27 mouse cellular contexts compared by ENCODE assay signal in the genomic region with DNA sequence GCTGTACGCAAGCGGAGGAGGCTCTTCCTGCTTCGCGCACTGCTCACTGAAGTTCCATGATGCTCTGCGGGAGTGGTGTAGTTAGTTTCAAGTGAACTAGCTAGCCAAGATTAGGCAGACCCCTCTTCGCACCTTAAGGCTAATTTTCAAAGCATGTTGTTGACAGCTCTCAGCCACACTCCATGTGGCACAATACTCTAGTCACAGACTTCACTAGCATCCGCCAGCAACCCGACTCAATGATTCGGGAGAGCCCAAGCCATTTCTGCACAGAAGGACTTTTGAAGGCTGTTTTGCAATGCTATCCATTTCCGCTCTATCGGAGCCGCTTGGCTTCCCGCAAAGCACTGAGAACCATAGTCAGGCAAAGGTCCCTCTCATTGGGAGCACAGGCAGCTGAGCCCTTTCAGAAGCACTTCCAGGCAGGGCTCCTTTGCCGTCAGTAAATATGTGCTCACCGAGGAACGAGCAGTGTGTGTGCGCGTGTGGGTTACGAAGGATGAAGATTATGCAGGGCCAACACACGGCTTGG. TPM values are rescaled to one million over a fixed set of nuclear protein-coding genes. Genes with fewer than 3 reads are reported as not detected.
DNase-seq lines count a peak whose midpoint lies in the region; ATAC-seq and TF ChIP-seq lines count a peak whose summit lies in the region.
"Had no signal": no experiment of that assay in that cellular context is flagged by ENCODE, and none has a peak within 500 bp of the region (broad histone marks: within the 10 kb centered on the region; RNA-seq: fewer than 3 reads in every experiment).

No protein-coding gene starts in this region.

- no peak for ATAC-seq in kidney, embryonic 14.5 days (ENCODE audit: low FRiP score, low TSS enrichment)
- no peak for ATAC-seq in stomach, embryonic 15.5 days (ENCODE audit: insufficient read depth, low FRiP score, low read depth)
- no peak for ATAC-seq in stomach, postnatal 0 days (ENCODE audit: low FRiP score, low TSS enrichment)
- peak; percentile 51 for ATAC-seq in lung, postnatal 0 days
- ATAC-seq in midbrain, embryonic 16.5 days, result no peak
- ATAC-seq: forebrain, embryonic 14.5 days; hindbrain, embryonic 16.5 days; Patski had no signal

- H3K9ac ChIP-seq in kidney, embryonic 14.5 days (ENCODE audit: low read depth, low read length), result no peak overlapping the region
- no peak overlapping the region for H3K9ac ChIP-seq in stomach, embryonic 15.5 days
- H3K9ac ChIP-seq in stomach, postnatal 0 days (ENCODE audit: low read length), result no peak overlapping the region
- H3K9ac ChIP-seq in lung, postnatal 0 days (replicated peaks; ENCODE audit: low read depth), result no peak overlapping the region
- H3K9ac ChIP-seq in midbrain, embryonic 16.5 days (ENCODE audit: low read depth, low read length), result no peak overlapping the region
- H3K9ac ChIP-seq: embryonic facial prominence, embryonic 12.5 days; limb, embryonic 13.5 days; liver, embryonic 14.5 days; midbrain, embryonic 12.5 days had no signal

- H3K4me3 ChIP-seq in kidney, embryonic 14.5 days (ENCODE audit: low read length), result no peak overlapping the region
- no peak overlapping the region for H3K4me3 ChIP-seq in stomach, embryonic 15.5 days (replicated peaks)
- no peak overlapping the region for H3K4me3 ChIP-seq in stomach, postnatal 0 days (ENCODE audit: low read depth, low read length)
- no peak overlapping the region for H3K4me3 ChIP-seq in lung, postnatal 0 days (ENCODE audit: low read depth, low read length)
- H3K4me3 ChIP-seq in myocyte, result no peak overlapping the region
- no peak overlapping the region for H3K4me3 ChIP-seq in midbrain, embryonic 16.5 days (ENCODE audit: low read depth, low read length)
- H3K4me3 ChIP-seq: embryonic facial prominence, embryonic 12.5 days; erythroblast, embryonic 14.5 days; hindbrain, embryonic 10.5 days; limb, embryonic 13.5 days; midbrain, embryonic 12.5 days had no signal

- peak overlapping the region; percentile 91 for H3K27ac ChIP-seq in kidney, embryonic 14.5 days (ENCODE audit: low read depth, low read length)
- H3K27ac ChIP-seq in stomach, embryonic 15.5 days, result peak overlapping the region; percentile 72; the same call in 1 of the 2 replicates
- H3K27ac ChIP-seq in stomach, postnatal 0 days (replicated peaks), result no peak overlapping the region
- H3K27ac ChIP-seq in lung, postnatal 0 days (ENCODE audit: low read length), result no peak overlapping the region
- no peak overlapping the region for H3K27ac ChIP-seq in midbrain, embryonic 16.5 days (ENCODE audit: low read length)
- H3K27ac ChIP-seq: embryonic facial prominence, embryonic 12.5 days; hindbrain, embryonic 10.5 days; limb, embryonic 13.5 days; liver, embryonic 14.5 days; midbrain, embryonic 12.5 days had no signal

- no peak for DNase-seq in kidney, adult 9 months
- no peak for DNase-seq in stomach, postnatal 0 days (ENCODE audit: low spot score)
- peak; percentile 63 for DNase-seq in lung, postnatal 0 days (ENCODE audit: low spot score)
- no peak for DNase-seq in layer of hippocampus, adult 9-10 months (ENCODE audit: low spot score)
- DNase-seq: adrenal gland, postnatal 36 days; B cell, adult 2 months; cerebellum, adult 11-12 months; cerebellum, postnatal 10 days; kidney, adult 11 months; layer of hippocampus, postnatal 36 days; right cerebral cortex, postnatal 14 days had no signal

- no peaks in the 10 kb centered on the region for H3K9me3 ChIP-seq in kidney, embryonic 14.5 days (ENCODE audit: control insufficient read depth, low read length)
- no peaks in the 10 kb centered on the region for H3K9me3 ChIP-seq in stomach, embryonic 15.5 days
- H3K9me3 ChIP-seq in stomach, postnatal 0 days (ENCODE audit: control insufficient read depth, low read length), result no peaks in the 10 kb centered on the region
- H3K9me3 ChIP-seq in lung, postnatal 0 days (ENCODE audit: low read length), result no peaks in the 10 kb centered on the region
- no peaks in the 10 kb centered on the region for H3K9me3 ChIP-seq in midbrain, embryonic 16.5 days (replicated peaks; ENCODE audit: control insufficient read depth, low read length, poor library complexity, severe bottlenecking)
- H3K9me3 ChIP-seq: embryonic facial prominence, embryonic 12.5 days; G1E; hindbrain, embryonic 10.5 days; limb, embryonic 13.5 days; midbrain, embryonic 12.5 days had no signal

- no peak for TF ChIP-seq CTCF in stomach, postnatal 0 days (IDR thresholded peaks at IDR 0.05; ENCODE audit: low read depth)
- TF ChIP-seq CTCF in lung, postnatal 0 days (IDR thresholded peaks at IDR 0.05), result no peak

- no peaks in the 10 kb centered on the region for H3K36me3 ChIP-seq in kidney, embryonic 14.5 days (ENCODE audit: control insufficient read depth, insufficient read depth, low read length)
- no peaks in the 10 kb centered on the region for H3K36me3 ChIP-seq in stomach, embryonic 15.5 days
- H3K36me3 ChIP-seq in stomach, postnatal 0 days (ENCODE audit: control insufficient read depth, insufficient read depth, low read length), result no peaks in the 10 kb centered on the region
- no peaks in the 10 kb centered on the region for H3K36me3 ChIP-seq in lung, postnatal 0 days (ENCODE audit: insufficient read depth, low read length)
- no peaks in the 10 kb centered on the region for H3K36me3 ChIP-seq in myocyte (ENCODE audit: control insufficient read depth, insufficient read depth)
- H3K36me3 ChIP-seq in midbrain, embryonic 16.5 days (ENCODE audit: control insufficient read depth, insufficient read depth, low read length), result no peaks in the 10 kb centered on the region
- H3K36me3 ChIP-seq: embryonic facial prominence, embryonic 12.5 days; G1E; hindbrain, embryonic 10.5 days; limb, embryonic 13.5 days; midbrain, embryonic 12.5 days had no signal

- no peaks in the 10 kb centered on the region for H3K79me2 ChIP-seq in myocyte (ENCODE audit: control insufficient read depth, insufficient read depth)

- 77% methylated on average over 20 of the region's 20 CpGs for WGBS in kidney, embryonic 14.5 days
- 89% methylated on average over 20 of the region's 20 CpGs for WGBS in stomach, embryonic 15.5 days
- WGBS in stomach, postnatal 0 days, result 93% methylated on average over 20 of the region's 20 CpGs
- 72% methylated on average over 20 of the region's 20 CpGs for WGBS in lung, postnatal 0 days
- WGBS in midbrain, embryonic 16.5 days, result 88% methylated on average over 20 of the region's 20 CpGs

- H3K4me2 ChIP-seq in kidney, embryonic 14.5 days (replicated peaks; ENCODE audit: low read depth, low read length), result no peak overlapping the region
- no peak overlapping the region for H3K4me2 ChIP-seq in stomach, embryonic 15.5 days
- no peak overlapping the region for H3K4me2 ChIP-seq in stomach, postnatal 0 days (replicated peaks; ENCODE audit: low read depth)
- no peak overlapping the region for H3K4me2 ChIP-seq in lung, postnatal 0 days (replicated peaks; ENCODE audit: low read depth, low read length)
- H3K4me2 ChIP-seq in myocyte (ENCODE audit: low read depth), result peak overlapping the region; percentile 77
- H3K4me2 ChIP-seq in midbrain, embryonic 16.5 days (ENCODE audit: low read length), result no peak overlapping the region
- H3K4me2 ChIP-seq: embryonic facial prominence, embryonic 12.5 days; limb, embryonic 13.5 days; midbrain, embryonic 12.5 days had no signal

- no peak for TF ChIP-seq POLR2A in myocyte (IDR thresholded peaks at IDR 0.05; ENCODE audit: insufficient read length, low read depth)

- H3K27me3 ChIP-seq in kidney, embryonic 14.5 days (ENCODE audit: control insufficient read depth, insufficient read depth, low read length), result no peaks in the 10 kb centered on the region
- no peaks in the 10 kb centered on the region for H3K27me3 ChIP-seq in stomach, embryonic 15.5 days (replicated peaks)
- H3K27me3 ChIP-seq in stomach, postnatal 0 days (ENCODE audit: control insufficient read depth, insufficient read depth, low read length), result no peaks in the 10 kb centered on the region
- no peaks in the 10 kb centered on the region for H3K27me3 ChIP-seq in lung, postnatal 0 days (replicated peaks; ENCODE audit: insufficient read depth, low read length)
- no peaks in the 10 kb centered on the region for H3K27me3 ChIP-seq in myocyte (ENCODE audit: control insufficient read depth, insufficient read depth, insufficient read length)
- no peaks in the 10 kb centered on the region for H3K27me3 ChIP-seq in midbrain, embryonic 16.5 days (ENCODE audit: control insufficient read depth, insufficient read depth, low read depth, low read length)
- H3K27me3 ChIP-seq: CH12.LX; embryonic facial prominence, embryonic 12.5 days; limb, embryonic 13.5 days; Patski had no signal

- H3ac ChIP-seq in myocyte (ENCODE audit: control insufficient read depth, insufficient read length), result no peak overlapping the region

- peaks cover 50% of the 10 kb centered on the region for H3K4me1 ChIP-seq in kidney, embryonic 14.5 days (ENCODE audit: control insufficient read depth, insufficient read depth, low read length)
- H3K4me1 ChIP-seq in stomach, embryonic 15.5 days, result peaks cover 22% of the 10 kb centered on the region
- peaks cover 3% of the 10 kb centered on the region; the same call in 1 of the 2 replicates for H3K4me1 ChIP-seq in stomach, postnatal 0 days (replicated peaks; ENCODE audit: control insufficient read depth, insufficient read depth)
- peaks cover 19% of the 10 kb centered on the region; the same call in 1 of the 2 replicates for H3K4me1 ChIP-seq in lung, postnatal 0 days (ENCODE audit: insufficient read depth, low read depth, low read length)
- H3K4me1 ChIP-seq in midbrain, embryonic 16.5 days (ENCODE audit: control insufficient read depth, insufficient read depth, low read length), result peaks cover 8% of the 10 kb centered on the region

- TF ChIP-seq EP300 in stomach, postnatal 0 days (optimal IDR thresholded peaks at IDR 0.05), result no peak
- no peak for TF ChIP-seq EP300 in lung, postnatal 0 days (IDR thresholded peaks at IDR 0.05)

TF ChIP-seq in myocyte, 11 proteins besides CTCF, POLR2A, EP300 and RAD21 (continues in another document):
- no peak for TF ChIP-seq E2F4 (IDR thresholded peaks at IDR 0.05; ENCODE audit: insufficient read depth)
- no peak for TF ChIP-seq POLR2AphosphoS2 (IDR thresholded peaks at IDR 0.05; ENCODE audit: insufficient read length, low read depth)
- TF ChIP-seq TCF3 (IDR thresholded peaks at IDR 0.05; ENCODE audit: insufficient read length, low read depth), result no peak
- TF ChIP-seq CEBPB (IDR thresholded peaks at IDR 0.05; ENCODE audit: insufficient read depth, poor library complexity, severe bottlenecking), result no peak
- TF ChIP-seq REST (IDR thresholded peaks at IDR 0.05; ENCODE audit: insufficient read depth, insufficient read length), result no peak
- TF ChIP-seq USF1 (IDR thresholded peaks at IDR 0.05; ENCODE audit: low read depth), result no peak

RNA-seq across cellular contexts. Expression of a gene that starts 33.2 kb away (rescaled TPM):
- 0.11 TPM in 1 of 2 replicates, not detected in the other for polyA plus RNA-seq in kidney, embryonic 14.5 days (2014; fragmentation: Nextera tagmentation; extraction: Ambion mirVana)
- not detected in 2 replicates for polyA plus RNA-seq in stomach, embryonic 15.5 days (2015; fragmentation: Nextera tagmentation; extraction: Ambion mirVana)
- polyA plus RNA-seq in stomach, postnatal 0 days (2015; fragmentation: Nextera tagmentation; extraction: Ambion mirVana), result not detected in 2 replicates
- polyA plus RNA-seq in lung, postnatal 0 days (2015; fragmentation: Nextera tagmentation; extraction: Ambion mirVana), result 0.06 TPM in 1 of 2 replicates, not detected in the other
- 5.0 TPM for polyA plus RNA-seq in myocyte (2012; fragmentation: generic; extraction: Trizol)
- polyA plus RNA-seq in midbrain, embryonic 16.5 days (2015; fragmentation: Nextera tagmentation; extraction: Ambion mirVana), result not detected in 2 replicates
- polyA plus RNA-seq: embryonic facial prominence, embryonic 12.5 days; erythroblast, embryonic 14.5 days; forebrain, embryonic 14.5 days; G1E; hindbrain, embryonic 10.5 days; hindbrain, embryonic 16.5 days; limb, embryonic 13.5 days; midbrain, embryonic 12.5 days; neural tube, embryonic 11.5 days; Patski had no signal

Comparison
In these comparisons a context has a peak if more than half of its experiments do, and no peak if none do; other contexts are left out.
1. H3K27ac ChIP-seq: peak in kidney, embryonic 14.5 days (single experiment) and stomach, embryonic 15.5 days (single experiment); none in stomach, postnatal 0 days (single experiment), lung, postnatal 0 days (single experiment) and midbrain, embryonic 16.5 days (single experiment).